Mouse (Mus musculus) C2C12 (cell line): ENCODE results near the gene Ncoa4. TPM values are rescaled to one million over a fixed set of nuclear protein-coding genes. Genes with fewer than 3 reads are reported as not detected.

Experiments used
- H3K27me3 ChIP-seq: one replicate; pipeline ENCODE4 v1.6.1; 2011; ENCODE audit not compliant: control insufficient read depth, insufficient read depth, insufficient read length
- H3K36me3 ChIP-seq: one replicate; pipeline ENCODE4 v1.6.1; 2011; ENCODE audit not compliant: control insufficient read depth, insufficient read depth
- H3K4me3 ChIP-seq: one replicate; pipeline ENCODE4 v1.5.1; 2011; ENCODE audit warnings: mild to moderate bottlenecking, control low read depth; ENCODE audit not compliant: poor library complexity, insufficient read depth, severe bottlenecking
- H3K79me2 ChIP-seq: one replicate; pipeline ENCODE4 v1.6.1; 2011; ENCODE audit not compliant: control insufficient read depth, insufficient read depth
- H3K79me3 ChIP-seq: one replicate; pipeline ENCODE4 v1.6.1; 2011; ENCODE audit warnings: low read depth, control low read depth
- H3ac ChIP-seq: one replicate; pipeline ENCODE3; 2011; ENCODE audit warnings: low read depth; ENCODE audit not compliant: control insufficient read depth, insufficient read length
- CEBPB ChIP-seq: IDR thresholded peaks from one replicate; pipeline ENCODE4 v1.6.1; 2011; ENCODE audit warnings: low read depth, mild to moderate bottlenecking, control low read depth, moderate library complexity
- CTCF ChIP-seq: IDR thresholded peaks from one replicate; pipeline ENCODE4 v1.5.1; 2011; ENCODE audit not compliant: control insufficient read depth, insufficient read depth, insufficient read length
- FOSL1 ChIP-seq: IDR thresholded peaks from one replicate; pipeline ENCODE4 v1.8.0; 2011; ENCODE audit warnings: mild to moderate bottlenecking, low read length; ENCODE audit not compliant: poor library complexity, insufficient read depth, severe bottlenecking
- MAX ChIP-seq: IDR thresholded peaks from one replicate; pipeline ENCODE4 v1.6.1; 2011; ENCODE audit warnings: mild to moderate bottlenecking, control low read depth
- MYOD1 ChIP-seq: IDR thresholded peaks from one replicate; pipeline ENCODE4 v1.6.1; 2011; ENCODE audit warnings: low read depth; ENCODE audit not compliant: control insufficient read depth, insufficient read length
- MYOG ChIP-seq: IDR thresholded peaks from one replicate; pipeline ENCODE4 v1.6.1; 2011; ENCODE audit not compliant: control insufficient read depth, insufficient read length; ENCODE audit errors: extremely low read depth
- USF1 ChIP-seq: IDR thresholded peaks from one replicate; pipeline ENCODE4 v1.6.1; 2011; ENCODE audit warnings: low read depth, mild to moderate bottlenecking, control low read depth, moderate library complexity
- polyA plus RNA-seq: library from polyadenylated mRNA; unstranded; fragments of >200 nt; fragmentation: generic; extraction: Trizol; gene quantifications from one replicate; pipeline ENCODE4 v1.2.1, GENCODE M21; 2012; ENCODE audit warnings: missing spikeins

Ncoa4 gene
- polyA plus RNA-seq, 1 experiment, result 23.4 TPM

GRCm38 (mm10) chr14:32144734-32145133, 14.9 kb upstream of the Ncoa4 start:
- Histone ChIP-seq H3K27me3 (peaks cover 4% of the 10 kb centered on the region), H3K79me3 (no peaks in the 10 kb centered on the region), H3K4me3 (no peak overlapping the region), H3ac (no peak overlapping the region), H3K79me2 (no peaks in the 10 kb centered on the region), H3K36me3 (no peaks in the 10 kb centered on the region)
- TF ChIP-seq USF1 (no peak), MYOD1 (no peak), CEBPB (no peak), MYOG (no peak), CTCF (no peak)

DNA sequence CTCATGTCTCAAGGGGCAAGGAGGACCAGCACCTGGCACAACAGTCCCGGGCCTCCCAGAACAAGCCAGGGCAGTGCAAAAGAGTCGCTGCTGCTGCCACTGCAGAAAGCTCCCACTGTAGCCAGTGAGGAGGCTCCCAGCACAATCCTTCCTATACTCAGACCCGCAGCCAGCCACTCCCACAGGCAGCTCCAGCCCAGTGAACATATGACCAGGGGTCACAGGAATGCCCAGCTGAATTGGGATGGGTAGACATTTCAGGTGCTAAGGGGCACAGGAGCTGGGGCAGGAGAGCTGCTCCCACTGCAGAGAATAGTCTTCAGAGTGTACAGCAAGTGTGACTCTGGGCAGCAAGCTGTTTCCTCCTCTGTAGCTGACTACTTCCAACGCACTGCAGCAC, 14.3 kb upstream of the Ncoa4 start:
- no peaks in the 10 kb centered on the region for H3K79me3 ChIP-seq
- H3K79me2 ChIP-seq, result no peaks in the 10 kb centered on the region
- no peak overlapping the region for H3ac ChIP-seq
- no peak for TF ChIP-seq MYOG
- no peak for TF ChIP-seq USF1
- no peak for TF ChIP-seq FOSL1
- TF ChIP-seq CEBPB, result no peak
- no peak for TF ChIP-seq MYOD1
- no peak for TF ChIP-seq MAX
- TF ChIP-seq CTCF, result no peak
- H3K36me3 ChIP-seq, result no peaks in the 10 kb centered on the region
- H3K4me3 ChIP-seq, result no peak overlapping the region
- H3K27me3 ChIP-seq, result peaks cover 4% of the 10 kb centered on the region

DNA sequence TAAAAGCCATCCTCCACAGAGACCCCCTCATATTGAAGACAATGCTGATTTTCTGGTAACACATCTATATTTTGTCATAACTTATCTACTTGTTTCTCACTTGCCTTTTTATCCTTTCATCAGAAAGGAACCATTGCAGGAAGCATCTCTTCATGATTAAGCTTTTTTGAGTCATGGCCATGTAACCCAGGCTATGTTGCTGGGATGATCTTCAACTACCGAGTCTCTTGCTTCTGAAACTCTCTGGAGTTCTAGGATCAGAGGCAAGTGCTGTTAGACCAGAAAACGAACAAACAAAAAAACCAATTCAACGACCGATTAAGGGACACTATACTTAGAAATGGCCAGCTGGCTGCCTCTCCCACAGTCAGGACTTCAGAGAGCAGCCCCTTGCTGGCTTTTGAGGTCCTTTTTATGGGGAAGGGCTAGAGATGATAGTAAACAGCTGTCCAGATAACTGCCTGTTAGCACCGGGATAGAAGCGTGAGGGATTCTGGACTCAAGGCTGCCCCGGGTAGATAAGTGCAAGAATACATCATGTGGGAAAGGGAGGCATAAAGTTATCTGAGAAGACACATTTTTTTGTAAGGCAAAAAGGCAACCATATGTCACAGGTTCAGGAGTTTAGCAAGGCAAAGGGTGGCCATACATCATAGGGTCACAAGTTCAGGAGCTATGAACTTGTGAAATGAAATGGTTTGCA, 13.7 kb upstream of the Ncoa4 start:
- Histone ChIP-seq H3K27me3 (peaks cover 4% of the 10 kb centered on the region), H3K4me3 (no peak overlapping the region), H3K79me3 (no peaks in the 10 kb centered on the region), H3K79me2 (no peaks in the 10 kb centered on the region), H3K36me3 (no peaks in the 10 kb centered on the region), H3ac (no peak overlapping the region)
- TF ChIP-seq USF1 (no peak), CEBPB (no peak), MAX (no peak), MYOG (no peak), MYOD1 (no peak), FOSL1 (no peak), CTCF (no peak)

GRCm38 (mm10) chr14:32146578-32146977, 13.1 kb upstream of the Ncoa4 start:
- Histone ChIP-seq H3ac (no peak overlapping the region), H3K79me3 (no peaks in the 10 kb centered on the region), H3K79me2 (no peaks in the 10 kb centered on the region), H3K36me3 (no peaks in the 10 kb centered on the region), H3K27me3 (peaks cover 4% of the 10 kb centered on the region), H3K4me3 (no peak overlapping the region)
- TF ChIP-seq USF1, result no peak
- no peak for TF ChIP-seq MYOD1
- TF ChIP-seq MAX, result no peak
- TF ChIP-seq CTCF, result no peak
- no peak for TF ChIP-seq CEBPB
- TF ChIP-seq FOSL1, result no peak
- TF ChIP-seq MYOG, result no peak

DNA sequence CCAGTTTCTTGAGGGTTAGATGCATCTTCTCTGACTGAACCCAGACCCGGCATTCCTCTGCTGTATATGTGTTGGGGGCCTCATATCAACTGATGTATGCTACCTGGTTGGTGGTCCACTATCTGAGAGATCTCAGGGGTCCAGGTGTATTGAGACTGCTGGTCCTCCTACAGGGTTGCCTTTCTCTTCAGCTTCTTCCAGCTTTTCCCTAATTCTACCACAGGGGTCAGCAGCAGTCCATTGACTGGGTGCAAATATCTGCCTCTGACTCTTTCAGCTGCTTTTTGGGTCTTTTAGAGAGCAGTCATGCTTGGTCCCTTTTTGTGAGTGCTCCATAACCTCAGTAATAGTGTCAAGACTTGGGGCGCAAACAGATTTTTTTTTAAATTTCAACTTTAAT, 8.8 kb upstream of the Ncoa4 start:
- Histone ChIP-seq H3K27me3 (peaks cover 4% of the 10 kb centered on the region), H3K4me3 (no peak overlapping the region), H3K36me3 (no peaks in the 10 kb centered on the region), H3ac (no peak overlapping the region), H3K79me2 (no peaks in the 10 kb centered on the region), H3K79me3 (no peaks in the 10 kb centered on the region)
- TF ChIP-seq MYOG (no peak), FOSL1 (no peak), USF1 (no peak), MAX (no peak), CEBPB (no peak), CTCF (no peak), MYOD1 (no peak)
